Mouse (Mus musculus) layer of hippocampus, postnatal 36 days (tissue): ENCODE measurements around the gene Crp. TPM values are rescaled to one million over a fixed set of nuclear protein-coding genes. Genes with fewer than 3 reads are reported as not detected.

ENCODE experiments used
- DNase-seq, 2 experiments: peaks; one replicate each; pipeline ENCODE4 v3.0.0; 2022
- total RNA-seq, 2 experiments: library from RNA; stranded (reverse); gene quantifications; 2 replicates each; pipeline ENCODE4 v1.2.3; 2021

Crp gene
- total RNA-seq: not detected

DNA sequence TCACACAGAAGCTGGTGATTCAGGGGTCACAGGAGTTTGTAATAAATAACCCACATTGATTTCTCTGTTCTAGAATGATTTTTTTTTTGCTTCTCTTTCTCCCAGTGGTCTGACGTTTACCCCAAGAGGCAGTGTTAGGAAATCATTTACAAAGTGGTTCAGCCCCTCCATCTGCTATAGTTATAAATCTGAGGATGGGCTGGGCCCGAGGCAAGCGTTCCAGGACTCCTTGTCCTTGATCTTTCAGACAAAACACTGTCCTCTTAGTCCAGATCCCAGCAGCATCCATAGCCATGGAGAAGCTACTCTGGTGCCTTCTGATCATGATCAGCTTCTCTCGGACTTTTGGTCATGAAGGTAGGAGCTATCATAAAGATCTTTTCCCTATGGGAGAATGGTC lies at the start of gene Crp:
Crp (plus strand) TSS at position 212 of the 400 bp plus-strand sequence.
- DNase-seq: no peak

DNA sequence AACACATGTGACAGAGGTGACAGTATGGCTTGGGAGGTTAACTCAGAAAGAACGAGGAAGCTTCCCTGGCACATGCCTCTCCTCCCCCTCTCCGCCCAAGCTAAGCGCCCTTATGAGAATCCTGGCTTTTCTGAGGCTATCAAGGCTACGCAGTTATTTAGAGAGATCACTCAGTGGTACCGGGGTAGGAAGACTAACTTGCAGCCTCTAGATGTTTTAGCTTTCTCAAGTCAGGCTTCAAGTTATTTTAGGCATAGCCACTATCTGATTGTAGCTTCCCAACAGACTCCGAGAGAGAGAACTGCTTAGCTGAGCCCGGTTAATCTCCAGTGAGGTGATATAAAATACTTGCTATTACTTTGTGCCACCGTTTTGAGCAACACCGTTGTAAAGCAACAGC lies 48.5 kb upstream of the Crp start:
- no peak for DNase-seq

DNA sequence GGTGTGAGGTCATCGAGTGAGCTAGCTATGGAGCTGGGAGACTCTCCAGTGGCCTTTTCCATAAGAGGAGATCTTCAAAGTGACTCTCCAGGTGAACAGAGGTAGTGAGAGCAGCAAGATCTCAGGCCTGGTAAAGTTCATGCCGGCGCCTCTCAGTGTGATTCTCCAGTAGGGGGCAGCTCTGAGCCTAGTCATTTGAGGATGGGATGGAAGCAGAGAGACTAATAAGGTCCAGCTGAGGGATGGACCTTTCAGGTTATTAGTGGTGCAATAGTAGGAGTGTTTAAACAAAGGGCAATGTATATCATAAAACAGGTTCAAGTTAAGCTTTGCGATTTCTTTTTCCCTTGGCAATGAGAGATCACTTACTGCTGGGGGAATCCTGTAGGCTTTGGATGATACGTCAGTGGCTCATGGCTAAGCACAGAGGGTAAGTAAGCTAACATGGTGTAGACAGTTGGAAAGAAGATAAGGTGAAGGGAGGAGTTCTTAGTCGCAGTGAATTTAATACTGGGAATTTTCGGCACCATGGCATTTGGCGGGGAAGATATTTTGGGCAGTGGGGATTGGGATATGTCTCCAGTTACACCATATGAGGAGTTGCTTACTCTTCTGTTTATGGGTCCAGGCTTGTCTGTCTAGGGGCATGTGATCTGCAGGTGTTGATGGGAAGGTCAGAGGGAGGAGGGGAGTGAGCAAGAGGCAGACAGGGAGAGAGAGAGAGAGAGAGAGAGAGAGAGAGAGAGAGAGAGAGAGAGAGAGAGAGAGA lies 47.2 kb upstream of the Crp start:
- DNase-seq: no peak

GRCm38 (mm10) chr1:172651288-172651987 lies 46.4 kb upstream of the Crp start:
- no peak for DNase-seq

- no peak for DNase-seq
These were observed 45.7 kb upstream of the Crp start for GRCm38 (mm10) chr1:172652040-172652662.

- no peak for DNase-seq
These were observed 44.0 kb upstream of the Crp start for GRCm38 (mm10) chr1:172653900-172654299.

DNA sequence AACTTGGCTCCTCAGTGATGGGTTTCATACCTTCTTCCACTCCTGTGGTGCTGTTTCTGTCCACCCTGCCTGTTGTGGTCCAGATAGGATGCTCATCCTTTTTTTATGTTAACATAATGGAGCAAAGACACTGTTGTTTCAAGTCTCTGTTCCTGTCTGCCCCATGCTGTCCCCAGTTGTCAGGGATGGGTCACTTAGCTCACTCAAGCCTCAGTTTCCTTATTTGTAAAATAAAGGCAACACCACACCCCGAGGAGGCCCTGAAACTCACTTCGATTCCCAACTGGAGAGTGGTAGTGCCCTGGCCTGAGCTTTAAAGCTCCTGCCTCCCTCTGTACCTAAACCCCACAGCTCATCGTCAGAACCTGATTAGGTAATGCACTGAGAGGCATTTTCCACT lies 40.6 kb upstream of the Crp start:
- DNase-seq: no peak

DNA sequence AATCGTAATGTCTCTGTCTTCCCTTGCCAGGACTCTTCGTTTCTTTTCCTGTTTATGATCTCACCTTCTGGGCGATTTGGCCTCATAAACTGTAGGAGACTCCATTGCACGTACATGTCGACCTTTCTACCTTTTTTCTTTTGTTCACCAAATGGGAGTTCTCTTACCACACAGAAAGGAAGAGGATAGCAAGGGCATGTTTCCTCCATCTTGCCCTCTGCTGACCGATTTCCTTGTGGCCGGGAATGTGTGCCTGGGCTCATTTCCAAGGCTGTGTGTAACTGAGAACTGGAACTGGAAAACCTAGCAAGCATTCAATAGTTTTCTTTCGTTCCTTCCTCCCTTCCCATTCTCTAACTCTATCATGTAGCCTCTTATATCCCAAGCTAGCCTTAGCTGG lies 38.2 kb upstream of the Crp start:
- no peak for DNase-seq

DNA sequence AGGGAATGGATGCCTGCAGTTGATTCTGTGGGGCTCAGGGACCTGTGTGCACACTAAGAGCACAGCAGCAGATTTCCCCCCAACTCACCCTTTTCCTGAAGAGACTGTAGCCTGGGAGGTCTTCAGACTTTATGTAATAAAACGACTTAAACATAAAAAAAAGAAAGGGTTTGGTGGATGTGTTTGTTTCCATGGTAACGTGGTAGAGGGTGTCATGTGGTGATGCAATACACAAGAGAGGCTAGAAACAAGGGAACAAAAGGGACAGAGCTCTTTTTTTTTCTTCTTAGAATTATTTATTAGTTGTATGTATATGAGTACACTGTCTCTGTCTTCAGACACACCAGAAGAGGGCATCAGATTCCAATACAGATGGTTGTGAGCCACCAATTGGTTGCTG lies 32.4 kb upstream of the Crp start:
- DNase-seq: no peak

DNA sequence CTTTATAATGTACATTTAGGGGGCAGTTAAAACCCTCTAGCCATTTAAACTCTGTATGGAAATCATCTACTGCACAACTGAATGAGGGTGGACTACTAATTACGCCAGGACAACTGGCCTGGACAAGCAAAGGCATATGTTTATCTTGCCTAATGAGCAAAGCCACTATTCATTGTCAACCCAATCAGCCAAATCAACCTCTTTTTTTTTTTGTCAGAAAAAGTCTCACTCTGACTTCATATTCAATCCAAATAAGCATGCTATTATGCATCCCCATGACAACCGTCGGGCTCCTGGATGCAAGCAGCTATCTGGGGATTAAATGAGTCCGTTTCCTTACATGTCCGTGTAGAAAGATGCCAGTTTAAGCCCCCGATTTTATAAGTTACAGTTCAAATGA lies 30.3 kb upstream of the Crp start:
- no peak for DNase-seq

- DNase-seq: no peak
These were observed 27.1 kb upstream of the Crp start for GRCm38 (mm10) chr1:172670716-172671115.

DNA sequence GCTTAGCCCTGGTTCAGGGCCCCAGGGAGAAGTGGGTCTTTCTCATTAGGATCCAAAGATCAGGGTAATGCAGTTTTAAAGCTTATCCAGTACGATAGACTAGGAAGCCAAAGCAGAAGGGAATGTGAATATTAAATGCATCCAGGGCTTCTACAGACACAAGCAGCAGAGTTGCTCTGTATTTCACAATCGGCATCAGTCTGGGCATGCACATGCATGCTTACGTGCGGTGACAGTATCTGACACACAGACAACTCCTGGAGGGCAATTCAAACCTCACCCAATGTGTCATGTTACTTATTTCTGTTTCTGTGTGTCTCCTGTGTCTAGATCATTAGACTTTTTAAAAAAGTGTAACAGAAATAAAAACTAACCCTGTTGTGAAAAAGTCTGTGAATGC lies 17.1 kb upstream of the Crp start:
- no peak for DNase-seq

GRCm38 (mm10) chr1:172683551-172683950 lies 14.3 kb upstream of the Crp start:
- DNase-seq: no peak

DNA sequence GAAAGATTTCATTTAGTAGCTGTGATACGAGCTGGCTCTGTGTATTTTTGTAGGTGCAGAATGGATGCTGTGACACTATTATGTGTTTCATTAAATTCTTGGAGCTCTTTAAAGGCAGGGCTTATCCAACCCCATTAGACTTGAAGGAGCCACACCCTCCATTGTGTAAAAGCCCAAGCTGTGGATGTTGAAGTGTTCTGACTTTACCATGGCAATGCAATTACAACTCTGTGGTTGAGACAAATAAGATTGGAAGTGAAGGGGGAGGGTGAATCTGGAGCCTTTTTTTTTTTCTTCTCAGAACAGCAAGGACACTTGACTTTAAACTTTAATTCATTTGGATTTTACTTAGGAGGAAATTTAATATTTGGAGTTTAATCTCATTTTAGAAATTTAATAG lies 13.9 kb upstream of the Crp start:
- DNase-seq: no peak

DNA sequence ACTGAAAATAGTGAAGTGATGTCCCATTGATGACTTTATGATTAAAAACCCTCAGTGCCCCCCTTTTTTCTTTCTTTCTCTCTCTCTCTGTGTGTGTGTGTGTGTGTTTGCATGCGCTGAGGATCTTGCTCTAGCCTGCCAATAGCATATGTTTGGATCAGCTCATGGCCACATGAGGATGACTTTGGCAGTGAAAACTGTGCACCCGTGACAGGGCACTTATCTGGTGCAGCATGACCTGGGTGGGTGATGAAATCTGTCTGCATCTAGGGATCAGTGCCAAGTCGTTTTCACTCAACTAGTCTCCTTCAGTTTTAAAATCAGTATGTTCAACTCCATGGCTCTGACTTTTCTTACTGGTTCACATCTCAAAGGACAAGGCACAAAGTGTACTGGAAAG lies 12.7 kb upstream of the Crp start:
- no peak for DNase-seq

- no peak for DNase-seq
These were observed 433 bp upstream of the Crp start for GRCm38 (mm10) chr1:172697422-172697821.

- DNase-seq: no peak
These were observed 3.0 kb downstream of the Crp start for GRCm38 (mm10) chr1:172700814-172701213.

DNA sequence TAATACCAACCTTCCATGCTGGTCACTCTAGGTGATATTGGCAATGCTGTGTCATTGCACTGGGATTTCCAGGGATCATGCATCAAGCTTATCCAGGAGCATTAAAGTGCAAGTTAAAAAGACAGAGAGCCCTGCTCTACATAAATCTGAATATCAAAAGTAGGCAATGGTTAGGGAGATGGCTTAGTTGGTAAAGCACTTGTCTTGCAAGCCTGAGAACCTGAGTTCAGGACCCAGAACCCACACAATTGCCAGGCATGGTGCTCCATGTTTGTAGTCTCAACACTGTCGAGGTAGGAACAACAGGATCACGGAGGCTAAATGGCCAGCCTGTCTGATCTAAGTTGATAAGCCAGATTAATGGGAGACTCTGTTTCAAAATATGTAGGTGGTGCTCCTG lies 3.5 kb downstream of the Crp start:
- no peak for DNase-seq

DNA sequence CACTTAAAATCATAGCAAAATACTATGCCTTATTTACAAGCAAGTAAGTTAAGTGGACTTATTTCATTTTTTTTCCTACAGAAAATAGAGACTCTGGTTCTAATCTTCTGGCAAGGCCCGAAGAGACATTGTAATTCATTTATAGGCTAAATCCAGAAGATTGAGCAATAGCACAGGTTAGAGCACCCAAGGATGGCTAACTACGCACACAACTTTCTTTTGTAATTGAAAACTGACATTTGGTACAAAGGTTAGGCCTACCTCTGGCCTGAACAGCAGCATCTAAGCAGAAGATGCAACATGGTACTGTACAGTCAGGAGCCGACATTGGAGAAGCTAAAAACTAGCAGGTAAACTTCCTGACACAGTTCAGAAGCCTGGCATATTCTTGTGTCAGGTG lies 4.0 kb downstream of the Crp start:
- DNase-seq: no peak

DNA sequence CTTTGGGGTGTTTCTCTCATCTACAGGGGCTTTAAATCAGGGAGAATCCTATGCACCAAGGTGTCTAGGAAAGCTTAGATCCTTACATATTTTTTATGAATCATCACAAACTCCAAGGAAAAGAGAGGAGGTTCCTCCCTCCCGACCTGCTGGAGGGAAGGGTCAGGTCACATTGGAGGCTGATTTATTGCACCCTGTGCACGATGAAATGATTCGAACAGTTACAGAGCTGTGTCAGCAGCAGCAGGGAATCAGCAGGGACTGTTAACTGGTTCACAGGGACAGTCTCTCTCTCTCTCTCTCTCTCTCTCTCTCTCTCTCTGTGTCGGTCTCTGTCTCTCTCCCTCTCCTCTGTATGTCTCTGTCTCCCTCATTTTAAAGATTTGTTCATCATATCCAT lies 6.9 kb downstream of the Crp start:
- DNase-seq: no peak

- DNase-seq: no peak
These were observed 8.4 kb downstream of the Crp start for GRCm38 (mm10) chr1:172706243-172706642.

DNA sequence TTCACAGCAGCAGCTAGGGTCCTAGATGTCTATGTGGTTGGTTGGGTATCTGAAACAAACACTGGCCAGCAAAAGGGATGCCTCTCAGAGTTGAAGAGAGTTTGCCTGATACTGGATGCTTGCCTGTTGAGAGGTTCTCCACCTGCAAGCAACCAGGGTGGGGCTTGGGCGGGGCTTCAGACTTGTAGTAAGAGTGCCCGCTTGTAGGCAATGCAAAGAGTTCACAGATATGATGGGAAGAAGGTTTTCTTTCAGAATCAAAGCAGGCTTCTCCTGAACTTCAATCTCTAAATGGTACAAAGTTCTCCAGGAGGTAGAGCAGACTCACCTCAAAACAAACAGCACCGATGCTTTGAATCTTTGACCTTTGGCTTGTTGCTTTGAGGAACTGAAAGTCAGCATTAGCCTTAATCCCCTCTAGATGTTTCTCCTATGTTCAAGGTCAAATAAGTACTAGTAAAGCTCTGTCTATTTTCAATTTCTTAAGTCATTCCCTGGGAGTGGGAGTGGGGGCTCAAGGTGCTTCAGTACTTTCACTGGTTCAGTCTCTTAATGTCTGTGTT lies 12.0 kb downstream of the Crp start:
- no peak for DNase-seq

- DNase-seq: no peak
These were observed 13.5 kb downstream of the Crp start for GRCm38 (mm10) chr1:172711396-172711795.

DNA sequence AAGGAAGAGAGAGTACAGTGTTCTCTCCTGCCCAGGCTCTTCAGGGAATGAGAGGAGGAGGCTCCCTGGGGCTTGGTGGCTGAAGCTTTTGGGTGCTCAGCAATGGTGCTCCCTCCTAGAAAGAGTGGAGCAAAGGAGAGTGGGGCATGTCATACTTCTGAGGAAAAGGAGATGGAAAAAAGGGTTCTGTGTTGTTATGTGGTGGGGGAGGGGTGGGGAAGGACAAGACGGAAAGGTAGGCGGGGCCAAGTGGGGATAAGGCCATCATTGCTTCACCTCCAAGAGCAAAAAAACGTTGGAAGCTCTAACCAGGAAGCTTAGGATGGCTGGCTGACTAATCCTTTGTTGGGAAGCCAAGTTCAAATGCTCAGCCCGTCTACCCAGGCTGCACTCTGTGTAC lies 14.1 kb downstream of the Crp start:
- no peak for DNase-seq
